In the genomic region with DNA sequence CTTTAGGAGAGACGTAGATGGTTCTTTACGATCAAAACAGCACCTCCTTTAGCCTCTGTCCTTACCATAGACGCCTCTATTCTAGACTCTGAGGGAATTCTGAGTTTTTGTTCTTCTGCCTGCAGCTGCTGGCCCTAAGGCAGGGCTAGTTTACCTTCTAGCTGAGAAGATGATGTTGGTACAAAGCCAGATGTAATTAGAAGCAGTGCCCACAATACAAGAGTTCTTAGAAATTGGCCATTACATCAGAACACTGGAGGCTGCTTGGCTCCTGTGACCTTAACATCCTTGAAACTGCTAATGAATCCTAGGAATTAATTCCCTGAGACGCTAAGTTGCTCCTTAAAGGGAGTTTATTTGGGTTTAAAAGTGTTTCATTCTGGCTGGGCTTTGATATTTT, we compare ENCODE assay signal across 23 mouse cellular contexts.
DNase-seq lines count a peak whose midpoint lies in the region; ATAC-seq and TF ChIP-seq lines count a peak whose summit lies in the region.
"Had no signal": no experiment of that assay in that cellular context is flagged by ENCODE, and none has a peak within 500 bp of the region (broad histone marks: within the 10 kb centered on the region; RNA-seq: fewer than 3 reads in every experiment).

No protein-coding gene starts in this region.

- H3K27me3 ChIP-seq in forebrain, embryonic 13.5 days = no peaks in the 10 kb centered on the region
- H3K27me3 ChIP-seq in forebrain, postnatal 0 days (ENCODE audit: insufficient read depth, low read length) = no peaks in the 10 kb centered on the region
- no peaks in the 10 kb centered on the region for H3K27me3 ChIP-seq in forebrain, embryonic 15.5 days
- H3K27me3 ChIP-seq in forebrain, embryonic 10.5 days (ENCODE audit: poor library complexity, severe bottlenecking) = no peaks in the 10 kb centered on the region
- H3K27me3 ChIP-seq: embryonic facial prominence, embryonic 13.5 days; embryonic facial prominence, embryonic 15.5 days; Patski had no signal

- H3K36me3 ChIP-seq in forebrain, embryonic 13.5 days (ENCODE audit: poor library complexity, severe bottlenecking) = no peaks in the 10 kb centered on the region
- no peaks in the 10 kb centered on the region for H3K36me3 ChIP-seq in forebrain, postnatal 0 days (ENCODE audit: insufficient read depth)
- no peaks in the 10 kb centered on the region for H3K36me3 ChIP-seq in forebrain, embryonic 15.5 days
- H3K36me3 ChIP-seq in forebrain, embryonic 10.5 days (replicated peaks) = peaks cover 12% of the 10 kb centered on the region
- H3K36me3 ChIP-seq: embryonic facial prominence, embryonic 13.5 days; embryonic facial prominence, embryonic 15.5 days had no signal

- DNase-seq in forebrain, postnatal 0 days = no peak
- no peak for DNase-seq in forebrain, embryonic 10.5 days (ENCODE audit: extremely low spot score, low spot score)
- DNase-seq in Muller cell, postnatal 12 days (ENCODE audit: inconsistent ontology term) = peak; percentile 65
- peak; percentile 81 for DNase-seq in brain, embryonic 14.5 days (ENCODE audit: low read depth)
- no peak for DNase-seq in ovary, postnatal 14 days (ENCODE audit: low spot score)
- DNase-seq in spleen, postnatal 10 days (ENCODE audit: low spot score in 2 of 2) = no peak
- DNase-seq: adrenal gland, adult 8-10 months; adrenal gland, postnatal 14 days; adrenal gland, postnatal 36 days; cerebellum, adult 11 months; cerebellum, adult 18-20 months; cerebellum, adult 8-10 months; cerebellum, adult 9-11 months; cerebellum, postnatal 14 days; cerebellum, postnatal 36 days; embryo, embryonic 11 days had no signal

- no peak overlapping the region for H3K9ac ChIP-seq in forebrain, embryonic 13.5 days
- H3K9ac ChIP-seq in forebrain, postnatal 0 days = no peak overlapping the region
- H3K9ac ChIP-seq in forebrain, embryonic 15.5 days (replicated peaks) = no peak overlapping the region
- H3K9ac ChIP-seq: embryonic facial prominence, embryonic 13.5 days; embryonic facial prominence, embryonic 15.5 days had no signal

- WGBS in forebrain, embryonic 13.5 days = 21% methylated on average over 4 of the region's 4 CpGs
- 25% methylated on average over 4 of the region's 4 CpGs for WGBS in forebrain, postnatal 0 days
- 13% methylated on average over 4 of the region's 4 CpGs for WGBS in forebrain, embryonic 15.5 days
- WGBS in forebrain, embryonic 10.5 days = 80% methylated on average over 4 of the region's 4 CpGs

- H3K4me3 ChIP-seq in forebrain, embryonic 13.5 days = no peak overlapping the region
- no peak overlapping the region for H3K4me3 ChIP-seq in forebrain, postnatal 0 days (ENCODE audit: low read depth, low read length)
- no peak overlapping the region for H3K4me3 ChIP-seq in forebrain, embryonic 15.5 days
- H3K4me3 ChIP-seq in forebrain, embryonic 10.5 days = no peak overlapping the region
- H3K4me3 ChIP-seq: embryonic facial prominence, embryonic 13.5 days; embryonic facial prominence, embryonic 15.5 days; erythroblast, embryonic 14.5 days had no signal

- H3K4me1 ChIP-seq in forebrain, embryonic 13.5 days = peaks cover 41% of the 10 kb centered on the region
- no peaks in the 10 kb centered on the region; the same call in 1 of the 2 replicates for H3K4me1 ChIP-seq in forebrain, postnatal 0 days (ENCODE audit: insufficient read depth)
- H3K4me1 ChIP-seq in forebrain, embryonic 15.5 days = peaks cover 24% of the 10 kb centered on the region
- peaks cover 33% of the 10 kb centered on the region for H3K4me1 ChIP-seq in forebrain, embryonic 10.5 days
- H3K4me1 ChIP-seq: embryonic facial prominence, embryonic 13.5 days; embryonic facial prominence, embryonic 15.5 days had no signal

- no peak for TF ChIP-seq POLR2A in brain, embryonic 14.5 days (IDR thresholded peaks at IDR 0.05; ENCODE audit: borderline replicate concordance, extremely low read depth, insufficient read depth, insufficient read length, poor library complexity, severe bottlenecking)

- H3K4me2 ChIP-seq in forebrain, embryonic 13.5 days = no peak overlapping the region
- H3K4me2 ChIP-seq in forebrain, postnatal 0 days (ENCODE audit: low read depth) = no peak overlapping the region
- H3K4me2 ChIP-seq in forebrain, embryonic 15.5 days (replicated peaks) = no peak overlapping the region
- H3K4me2 ChIP-seq: embryonic facial prominence, embryonic 13.5 days; embryonic facial prominence, embryonic 15.5 days had no signal

- H3K9me3 ChIP-seq in forebrain, embryonic 13.5 days (replicated peaks) = no peaks in the 10 kb centered on the region
- no peaks in the 10 kb centered on the region for H3K9me3 ChIP-seq in forebrain, postnatal 0 days (ENCODE audit: low read length)
- H3K9me3 ChIP-seq in forebrain, embryonic 15.5 days = no peaks in the 10 kb centered on the region
- peaks cover 4% of the 10 kb centered on the region; the same call in 1 of the 2 replicates for H3K9me3 ChIP-seq in forebrain, embryonic 10.5 days
- H3K9me3 ChIP-seq: embryonic facial prominence, embryonic 13.5 days; embryonic facial prominence, embryonic 15.5 days had no signal

- TF ChIP-seq CTCF in forebrain, postnatal 0 days (IDR thresholded peaks at IDR 0.05; ENCODE audit: low read depth) = no peak
- no peak for TF ChIP-seq CTCF in brain, embryonic 14.5 days (IDR thresholded peaks at IDR 0.05; ENCODE audit: borderline replicate concordance, extremely low read depth, insufficient read depth, insufficient read length)

- peak; percentile 23; the same call in 1 of the 2 replicates for ATAC-seq in forebrain, embryonic 13.5 days
- ATAC-seq in forebrain, postnatal 0 days = no peak
- ATAC-seq in forebrain, embryonic 15.5 days (replicated peaks) = no peak
- ATAC-seq: activated CD4-positive, CD25-positive, alpha-beta regulatory T cell, adult 4 months; Patski had no signal

- peak overlapping the region; percentile 27; the same call in 1 of the 2 replicates for H3K27ac ChIP-seq in forebrain, embryonic 13.5 days
- H3K27ac ChIP-seq in forebrain, postnatal 0 days (ENCODE audit: low read depth, low read length) = no peak overlapping the region
- 0 out of 2 replicates have a peak overlapping the region, but pooled peaks have one; percentile 28 for H3K27ac ChIP-seq in forebrain, embryonic 15.5 days (replicated peaks)
- H3K27ac ChIP-seq in forebrain, embryonic 10.5 days = no peak overlapping the region
- H3K27ac ChIP-seq: embryonic facial prominence, embryonic 13.5 days; embryonic facial prominence, embryonic 15.5 days had no signal

Comparison
In these comparisons a context has a peak if more than half of its experiments do, and no peak if none do; other contexts are left out.
1. H3K27ac ChIP-seq: peak in forebrain, embryonic 13.5 days (single experiment) and forebrain, embryonic 15.5 days (single experiment); none in forebrain, postnatal 0 days (single experiment) and forebrain, embryonic 10.5 days (single experiment).
2. DNase-seq: peak in Muller cell, postnatal 12 days (single experiment) and brain, embryonic 14.5 days (single experiment); none in forebrain, postnatal 0 days (single experiment), forebrain, embryonic 10.5 days (single experiment), ovary, postnatal 14 days (single experiment) and spleen, postnatal 10 days (0 of 2).